Mouse (Mus musculus) cerebellum, adult 11-12 months (tissue): Measurements from ENCODE around the gene Mst1r.

Experiments used
- DNase-seq: peaks from one replicate; pipeline ENCODE4 v3.0.0; 2022

Gene Mst1r

DNA sequence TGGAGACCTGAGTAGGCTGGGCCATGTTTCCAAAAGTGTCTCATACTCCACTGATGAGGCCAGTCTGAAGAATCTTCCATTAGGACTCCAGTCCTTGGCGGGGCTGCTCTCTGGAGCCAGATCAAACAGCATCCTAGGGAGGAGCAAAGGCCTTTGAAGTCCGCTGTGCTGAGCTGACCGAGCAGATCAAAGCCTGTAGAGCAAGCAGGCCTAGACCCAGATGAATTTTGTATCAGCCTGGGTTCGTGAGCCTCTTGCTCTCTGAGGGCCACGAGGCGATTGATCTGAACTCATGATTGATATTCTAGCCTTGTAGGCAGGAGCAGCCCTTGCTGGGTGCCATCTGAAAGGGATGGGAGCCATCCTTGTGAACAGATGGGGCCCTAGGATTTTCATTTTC, 53.2 kb downstream of the Mst1r start:
- DNase-seq: no peak

DNA sequence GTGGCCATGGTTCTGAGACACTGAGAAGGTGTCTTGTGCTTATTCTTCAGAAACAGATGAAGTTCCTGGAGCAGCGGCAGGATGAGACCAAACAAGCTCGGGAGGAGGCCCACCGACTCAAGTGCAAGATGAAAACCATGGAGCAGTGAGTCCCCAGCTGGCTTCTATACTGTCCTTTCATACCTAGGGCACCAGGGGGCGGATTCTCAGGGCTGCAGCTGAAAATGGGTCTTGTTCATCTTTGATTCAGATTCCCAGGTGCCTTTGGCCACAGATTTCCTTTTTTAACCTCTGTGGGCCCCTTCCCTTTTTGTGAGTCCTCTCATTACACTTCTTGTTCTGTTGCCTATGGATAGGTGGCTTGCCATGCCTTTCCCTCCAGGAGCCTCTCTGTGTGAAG, 54.3 kb downstream of the Mst1r start:
- DNase-seq: no peak

DNA sequence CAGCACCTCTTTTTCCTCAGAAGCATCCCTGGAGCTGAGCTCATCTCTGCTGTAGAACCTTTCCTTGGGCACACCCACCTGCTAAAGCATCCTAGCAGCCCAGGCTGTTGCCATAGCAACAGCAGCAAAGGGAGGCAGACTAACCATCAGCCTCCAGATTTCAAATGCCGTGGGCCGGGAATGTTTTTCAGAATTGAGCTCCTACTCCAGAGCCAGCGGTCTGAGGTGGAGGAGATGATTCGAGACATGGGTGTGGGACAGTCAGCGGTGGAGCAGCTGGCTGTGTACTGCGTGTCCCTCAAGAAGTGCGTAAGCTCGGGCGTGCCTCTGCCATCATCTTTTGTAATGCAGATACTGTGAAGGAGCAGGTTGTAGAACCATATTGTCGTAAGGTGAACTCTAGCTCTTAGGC, 54.7 kb downstream of the Mst1r start:
- DNase-seq: no peak

GRCm38 (mm10) chr9:107961881-107962280, 55.2 kb downstream of the Mst1r start:
- no peak for DNase-seq

- no peak for DNase-seq
These were observed 56.2 kb downstream of the Mst1r start for GRCm38 (mm10) chr9:107962916-107963315.

- DNase-seq: peak; percentile 71
These were observed 57.0 kb downstream of the Mst1r start for GRCm38 (mm10) chr9:107963700-107964099.

GRCm38 (mm10) chr9:107964681-107965080, 58.0 kb downstream of the Mst1r start:
- DNase-seq: no peak

DNA sequence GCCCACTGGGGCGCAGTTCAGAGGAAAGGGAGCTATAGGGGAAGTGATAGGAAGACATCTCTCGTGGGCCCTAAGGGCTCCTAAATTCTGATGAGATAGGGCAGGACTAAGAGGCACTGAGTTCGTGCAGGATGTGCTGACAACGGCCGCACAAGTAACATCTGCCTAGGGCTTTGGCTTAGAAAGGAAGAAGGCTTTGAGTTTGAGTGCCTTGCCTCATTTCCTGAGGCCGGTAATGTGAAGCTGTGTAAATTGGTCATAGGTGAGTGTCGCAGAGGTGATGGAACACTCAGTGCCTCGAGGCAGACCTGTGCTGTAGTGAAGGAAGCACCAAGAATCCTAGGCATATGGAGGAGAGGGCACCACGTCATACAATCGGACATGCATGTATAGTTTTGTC, 60.0 kb downstream of the Mst1r start:
- no peak for DNase-seq

DNA sequence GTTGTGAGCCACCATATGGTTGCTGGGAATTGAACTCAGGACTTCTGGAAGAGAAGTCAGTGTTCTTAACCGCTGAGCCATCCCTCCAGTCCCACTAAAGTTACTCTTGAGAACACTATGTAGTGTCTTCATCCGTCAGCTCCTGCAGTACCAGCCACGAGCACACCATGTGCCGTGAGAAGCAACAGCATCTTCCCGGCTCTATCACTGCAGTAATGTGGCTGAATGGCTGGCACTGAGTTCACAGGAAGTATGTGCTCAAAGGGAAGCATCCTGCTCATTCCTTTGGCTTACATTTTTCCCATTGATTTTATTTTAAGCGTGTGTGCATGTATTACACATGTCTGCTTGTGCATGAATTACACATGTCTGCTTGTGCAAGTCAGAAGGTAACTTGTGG, 60.8 kb downstream of the Mst1r start:
- DNase-seq: no peak

GRCm38 (mm10) chr9:107968531-107968930, 61.9 kb downstream of the Mst1r start:
- DNase-seq: no peak
